Mouse (Mus musculus): ENCODE data around the gene Rapgef1. TPM values are rescaled to one million over a fixed set of nuclear protein-coding genes. Genes with fewer than 3 reads are reported as not detected.

The Rapgef1 gene
- polyA plus RNA-seq, 2 experiments, result 20.8 to 51.1 TPM

- Histone ChIP-seq H3K27ac (replicated peaks; ENCODE audit: low read depth, low read length) (no peak overlapping the region; the same call in 1 of the 2 replicates), H3K27me3 (ENCODE audit: control insufficient read depth, insufficient read depth, low read length) (no peaks in the 10 kb centered on the region), H3K9me3 (ENCODE audit: control insufficient read depth, low read length) (no peaks in the 10 kb centered on the region), H3K4me2 (replicated peaks; ENCODE audit: low read depth, low read length, severe bottlenecking) (no peak overlapping the region), H3K4me3 (replicated peaks; ENCODE audit: low read length) (no peak overlapping the region), H3K4me1 (ENCODE audit: control insufficient read depth, insufficient read depth, low read length) (peaks cover 36% of the 10 kb centered on the region), H3K36me3 (ENCODE audit: control insufficient read depth, insufficient read depth, low read length) (0 out of 2 replicates have a peak, but pooled peaks cover 4% of the 10 kb centered on the region), H3K9ac (ENCODE audit: low read depth, low read length, severe bottlenecking) (no peak overlapping the region)
- ATAC-seq (ENCODE audit: low FRiP score, low read depth) (no peak), DNase-seq (ENCODE audit: low spot score) (no peak)
- WGBS, result 79% methylated on average over 3 of the region's 3 CpGs
- no peak for TF ChIP-seq POLR2A (IDR thresholded peaks at IDR 0.05; ENCODE audit: borderline replicate concordance, extremely low read depth, insufficient read depth, insufficient read length)
These were observed 12.7 kb downstream of the Rapgef1 start for GRCm38 (mm10) chr2:29632168-29632662.

GRCm38 (mm10) chr2:29633101-29633554 lies 13.6 kb downstream of the Rapgef1 start:
- peak overlapping the region; percentile 50; the same call in 1 of the 2 replicates for H3K27ac ChIP-seq (replicated peaks; ENCODE audit: low read depth, low read length)
- TF ChIP-seq POLR2A (IDR thresholded peaks at IDR 0.05; ENCODE audit: borderline replicate concordance, extremely low read depth, insufficient read depth, insufficient read length), result no peak
- 23% methylated on average over 6 of the region's 6 CpGs for WGBS

GRCm38 (mm10) chr2:29633782-29634181 lies 14.3 kb downstream of the Rapgef1 start:
- no peak for TF ChIP-seq POLR2A (IDR thresholded peaks at IDR 0.05; ENCODE audit: borderline replicate concordance, extremely low read depth, insufficient read depth, insufficient read length)
- H3K9me3 ChIP-seq (ENCODE audit: control insufficient read depth, low read length), result no peaks in the 10 kb centered on the region
- H3K4me1 ChIP-seq (ENCODE audit: control insufficient read depth, insufficient read depth, low read length), result peaks cover 26% of the 10 kb centered on the region
- H3K27me3 ChIP-seq (ENCODE audit: control insufficient read depth, insufficient read depth, low read length), result no peaks in the 10 kb centered on the region
- no peak overlapping the region for H3K4me3 ChIP-seq (replicated peaks; ENCODE audit: low read length)
- H3K9ac ChIP-seq (ENCODE audit: low read depth, low read length, severe bottlenecking), result no peak overlapping the region
- ATAC-seq (ENCODE audit: low FRiP score, low read depth) (no peak), DNase-seq (ENCODE audit: low spot score) (no peak)
- H3K4me2 ChIP-seq (replicated peaks; ENCODE audit: low read depth, low read length, severe bottlenecking), result no peak overlapping the region
- H3K36me3 ChIP-seq (ENCODE audit: control insufficient read depth, insufficient read depth, low read length), result 0 out of 2 replicates have a peak, but pooled peaks cover 4% of the 10 kb centered on the region
- H3K27ac ChIP-seq (replicated peaks; ENCODE audit: low read depth, low read length), result peak overlapping the region; percentile 21; the same call in 1 of the 2 replicates
- 88% methylated on average over 3 of the region's 3 CpGs for WGBS

More at GRCm38 (mm10) chr2:29633101-29633554, 13.6 kb downstream of the Rapgef1 start:
- H3K9me3 ChIP-seq (ENCODE audit: control insufficient read depth, low read length), result no peaks in the 10 kb centered on the region
- no peak overlapping the region for H3K4me3 ChIP-seq (replicated peaks; ENCODE audit: low read length)
- DNase-seq (ENCODE audit: low spot score), result peak; percentile 83
- no peak overlapping the region for H3K9ac ChIP-seq (ENCODE audit: low read depth, low read length, severe bottlenecking)
- no peaks in the 10 kb centered on the region for H3K27me3 ChIP-seq (ENCODE audit: control insufficient read depth, insufficient read depth, low read length)
- H3K36me3 ChIP-seq (ENCODE audit: control insufficient read depth, insufficient read depth, low read length), result 0 out of 2 replicates have a peak, but pooled peaks cover 4% of the 10 kb centered on the region
- ATAC-seq (ENCODE audit: low FRiP score, low read depth), result peak; percentile 66
- peaks cover 32% of the 10 kb centered on the region for H3K4me1 ChIP-seq (ENCODE audit: control insufficient read depth, insufficient read depth, low read length)
- H3K4me2 ChIP-seq (replicated peaks; ENCODE audit: low read depth, low read length, severe bottlenecking), result no peak overlapping the region

- no peak overlapping the region for H3K9ac ChIP-seq (ENCODE audit: low read depth, low read length, severe bottlenecking)
- no peaks in the 10 kb centered on the region for H3K27me3 ChIP-seq (ENCODE audit: control insufficient read depth, insufficient read depth, low read length)
- DNase-seq (ENCODE audit: low spot score) (no peak), ATAC-seq (ENCODE audit: low FRiP score, low read depth) (no peak)
- no peak overlapping the region for H3K4me3 ChIP-seq (replicated peaks; ENCODE audit: low read length)
- peaks cover 19% of the 10 kb centered on the region; the same call in 1 of the 2 replicates for H3K4me1 ChIP-seq (ENCODE audit: control insufficient read depth, insufficient read depth, low read length)
- H3K27ac ChIP-seq (replicated peaks; ENCODE audit: low read depth, low read length), result no peak overlapping the region
- TF ChIP-seq POLR2A (IDR thresholded peaks at IDR 0.05; ENCODE audit: borderline replicate concordance, extremely low read depth, insufficient read depth, insufficient read length), result no peak
- 79% methylated on average over 5 of the region's 5 CpGs for WGBS
- 0 out of 2 replicates have a peak, but pooled peaks cover 4% of the 10 kb centered on the region for H3K36me3 ChIP-seq (ENCODE audit: control insufficient read depth, insufficient read depth, low read length)
- no peak overlapping the region for H3K4me2 ChIP-seq (replicated peaks; ENCODE audit: low read depth, low read length, severe bottlenecking)
- no peaks in the 10 kb centered on the region for H3K9me3 ChIP-seq (ENCODE audit: control insufficient read depth, low read length)
These were observed 15.0 kb downstream of the Rapgef1 start for GRCm38 (mm10) chr2:29634541-29634940.

GRCm38 (mm10) chr2:29635966-29636507 lies 16.5 kb downstream of the Rapgef1 start:
- Histone ChIP-seq H3K4me2 (replicated peaks; ENCODE audit: low read depth, low read length, severe bottlenecking) (no peak overlapping the region), H3K9me3 (ENCODE audit: control insufficient read depth, low read length) (no peaks in the 10 kb centered on the region), H3K36me3 (ENCODE audit: control insufficient read depth, insufficient read depth, low read length) (no peaks in the 10 kb centered on the region), H3K4me1 (ENCODE audit: control insufficient read depth, insufficient read depth, low read length) (peaks cover 22% of the 10 kb centered on the region; the same call in 1 of the 2 replicates), H3K27me3 (ENCODE audit: control insufficient read depth, insufficient read depth, low read length) (no peaks in the 10 kb centered on the region), H3K27ac (replicated peaks; ENCODE audit: low read depth, low read length) (no peak overlapping the region), H3K4me3 (replicated peaks; ENCODE audit: low read length) (no peak overlapping the region), H3K9ac (ENCODE audit: low read depth, low read length, severe bottlenecking) (no peak overlapping the region)
- TF ChIP-seq POLR2A (IDR thresholded peaks at IDR 0.05; ENCODE audit: borderline replicate concordance, extremely low read depth, insufficient read depth, insufficient read length), result no peak
- DNase-seq (ENCODE audit: low spot score), result no peak
- WGBS, result 85% methylated on average over 5 of the region's 5 CpGs
- no peak for ATAC-seq (ENCODE audit: low FRiP score, low read depth)
